ENCODE assay signal across 20 mouse cellular contexts in the genomic region with DNA sequence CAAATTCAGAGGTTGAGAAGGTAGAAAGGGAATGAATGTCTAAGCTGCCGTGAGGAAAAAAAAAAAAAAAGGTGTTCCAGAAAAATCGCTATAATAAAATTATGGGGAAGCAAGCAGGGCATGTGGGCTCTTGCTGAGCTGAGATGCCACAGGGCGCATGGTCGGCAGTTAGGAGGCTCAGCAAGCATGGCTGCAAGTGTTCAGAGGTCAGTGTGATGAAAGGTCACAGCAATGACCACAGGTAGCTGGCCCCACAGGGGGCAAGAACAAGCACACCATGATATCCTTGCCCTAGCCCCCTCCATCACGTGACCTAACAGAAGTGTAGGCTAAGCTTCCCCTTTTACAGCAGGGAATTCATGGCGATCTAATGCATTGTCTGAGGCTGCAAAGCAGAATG. TPM values are rescaled to one million over a fixed set of nuclear protein-coding genes. Genes with fewer than 3 reads are reported as not detected.
A peak's percentile ranks its signal among the peaks of the same experiment; 100 is the strongest.
DNase-seq lines count a peak whose midpoint lies in the region; ATAC-seq and TF ChIP-seq lines count a peak whose summit lies in the region.
"Had no signal": no experiment of that assay in that cellular context is flagged by ENCODE, and none has a peak within 500 bp of the region (broad histone marks: within the 10 kb centered on the region; RNA-seq: fewer than 3 reads in every experiment).

No protein-coding gene starts in this region.

- TF ChIP-seq CTCF in kidney, adult 2 months (conservative IDR thresholded peaks at IDR 0.05; ENCODE audit: insufficient read depth, insufficient read length, low read depth, low read length): no peak

- no peaks in the 10 kb centered on the region; the same call in 1 of the 2 replicates for H3K4me1 ChIP-seq in kidney, adult 2 months (ENCODE audit: control insufficient read depth, insufficient read depth, low read length)
- H3K4me1 ChIP-seq in kidney, embryonic 15.5 days: no peaks in the 10 kb centered on the region
- H3K4me1 ChIP-seq: embryonic facial prominence, embryonic 15.5 days; forebrain, embryonic 10.5 days; heart, embryonic 12.5 days; hindbrain, embryonic 10.5 days had no signal

- ATAC-seq in kidney, embryonic 15.5 days (replicated peaks; ENCODE audit: low FRiP score): no peak
- ATAC-seq: forebrain, embryonic 14.5 days had no signal

- WGBS in kidney, adult 2 months: 78% methylated on average over 6 of the region's 6 CpGs
- 92% methylated on average over 6 of the region's 6 CpGs for WGBS in kidney, embryonic 15.5 days

- no peak overlapping the region for H3K4me2 ChIP-seq in kidney, embryonic 15.5 days
- H3K4me2 ChIP-seq: embryonic facial prominence, embryonic 15.5 days; heart, embryonic 12.5 days; hindbrain, embryonic 14.5 days had no signal

- peak; percentile 51 for DNase-seq in kidney, adult 2 months
- DNase-seq in kidney, postnatal 36 days: peak; percentile 35 to 48
- DNase-seq in kidney, adult 18-20 months: no peak
- peak; percentile 17 for DNase-seq in ZHBTc4 (ENCODE audit: low read depth, low spot score)
- DNase-seq in adrenal gland, postnatal 25 days: no peak
- DNase-seq: adrenal gland, adult 2 months; cerebellum, adult 11 months; cerebellum, adult 8-10 months; cerebellum, postnatal 14 days; embryo, embryonic 11 days; gastrocnemius, postnatal 10 days had no signal

- no peak overlapping the region for H3K9ac ChIP-seq in kidney, embryonic 15.5 days
- H3K9ac ChIP-seq: embryonic facial prominence, embryonic 15.5 days; heart, embryonic 12.5 days; hindbrain, embryonic 14.5 days had no signal

- TF ChIP-seq POLR2A in kidney, adult 2 months (IDR thresholded peaks at IDR 0.05; ENCODE audit: low read depth, low read length): no peak

- no peaks in the 10 kb centered on the region for H3K27me3 ChIP-seq in kidney, adult 2 months (replicated peaks; ENCODE audit: control insufficient read depth, insufficient read depth, low read length)
- H3K27me3 ChIP-seq in kidney, embryonic 15.5 days: no peaks in the 10 kb centered on the region
- H3K27me3 ChIP-seq: CH12.LX; embryonic facial prominence, embryonic 15.5 days; heart, embryonic 12.5 days had no signal

- H3K36me3 ChIP-seq in kidney, adult 2 months (ENCODE audit: control insufficient read depth, insufficient read depth, low read length): no peaks in the 10 kb centered on the region
- no peaks in the 10 kb centered on the region for H3K36me3 ChIP-seq in kidney, embryonic 15.5 days
- H3K36me3 ChIP-seq: embryonic facial prominence, embryonic 15.5 days; forebrain, embryonic 10.5 days; heart, embryonic 12.5 days; hindbrain, embryonic 10.5 days had no signal

- peak overlapping the region; percentile 72 for H3K27ac ChIP-seq in kidney, adult 2 months (ENCODE audit: insufficient read depth, low read depth, low read length)
- H3K27ac ChIP-seq in kidney, embryonic 15.5 days: no peak overlapping the region
- H3K27ac ChIP-seq: embryonic facial prominence, embryonic 15.5 days; forebrain, embryonic 10.5 days; hindbrain, embryonic 10.5 days; hindbrain, embryonic 14.5 days had no signal

- H3K9me3 ChIP-seq in kidney, embryonic 15.5 days (replicated peaks): no peaks in the 10 kb centered on the region
- H3K9me3 ChIP-seq: embryonic facial prominence, embryonic 15.5 days; forebrain, embryonic 10.5 days; hindbrain, embryonic 10.5 days had no signal

- no peak overlapping the region for H3K4me3 ChIP-seq in kidney, adult 2 months (ENCODE audit: insufficient read depth, low read depth, low read length)
- H3K4me3 ChIP-seq in kidney, embryonic 15.5 days (replicated peaks): no peak overlapping the region
- H3K4me3 ChIP-seq: embryonic facial prominence, embryonic 15.5 days; erythroblast, embryonic 14.5 days; forebrain, embryonic 10.5 days; heart, embryonic 12.5 days; hindbrain, embryonic 10.5 days had no signal

RNA-seq across cellular contexts. Expression of a gene that starts 12.8 kb away (rescaled TPM):
- polyA plus RNA-seq in kidney, adult 2 months (2012; rRNA removed): 3.3 and 4.6 TPM in 2 replicates
- 19.5 and 21.9 TPM in 2 replicates for polyA plus RNA-seq in kidney, embryonic 15.5 days (2015; fragmentation: Nextera tagmentation; extraction: Ambion mirVana)
- total RNA-seq in adrenal gland, postnatal 25 days (2021): 59.8 and 80.8 TPM in 2 replicates

Comparison
In these comparisons a context has a peak if more than half of its experiments do, and no peak if none do; other contexts are left out.
1. DNase-seq: peak in kidney, adult 2 months (single experiment), kidney, postnatal 36 days (2 of 2) and ZHBTc4 (single experiment); none in kidney, adult 18-20 months (single experiment) and adrenal gland, postnatal 25 days (single experiment).